Mouse (Mus musculus): ENCODE data around the gene Kcnab3. TPM values are rescaled to one million over a fixed set of nuclear protein-coding genes. Genes with fewer than 3 reads are reported as not detected.

Kcnab3 gene
- total RNA-seq, 2 experiments from 2014 or later: 0.18 to 0.24 TPM

DNA sequence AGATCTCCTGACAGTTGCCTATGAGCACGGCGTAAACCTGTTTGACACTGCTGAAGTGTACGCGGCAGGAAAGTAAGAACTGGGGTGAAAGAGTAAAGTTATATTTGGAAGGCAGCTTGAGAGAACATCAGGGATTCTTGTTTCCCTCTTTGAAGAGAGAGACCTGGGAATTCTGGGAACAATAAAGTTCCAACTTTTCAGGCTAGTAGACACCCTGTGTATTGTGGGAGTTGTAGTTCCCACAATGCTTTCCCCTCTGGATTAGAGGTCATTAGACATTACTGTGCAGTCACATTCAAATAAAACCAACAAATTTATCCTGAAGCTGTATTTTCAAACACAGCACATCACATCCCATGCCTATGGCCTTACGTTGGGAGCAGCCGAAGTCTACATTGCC lies 2.5 kb downstream of the Kcnab3 start:
- DNase-seq: no peak
- intact Hi-C loops (cut with DNase I; ENCODE audit: low total_unique reads): no loop called here

DNA sequence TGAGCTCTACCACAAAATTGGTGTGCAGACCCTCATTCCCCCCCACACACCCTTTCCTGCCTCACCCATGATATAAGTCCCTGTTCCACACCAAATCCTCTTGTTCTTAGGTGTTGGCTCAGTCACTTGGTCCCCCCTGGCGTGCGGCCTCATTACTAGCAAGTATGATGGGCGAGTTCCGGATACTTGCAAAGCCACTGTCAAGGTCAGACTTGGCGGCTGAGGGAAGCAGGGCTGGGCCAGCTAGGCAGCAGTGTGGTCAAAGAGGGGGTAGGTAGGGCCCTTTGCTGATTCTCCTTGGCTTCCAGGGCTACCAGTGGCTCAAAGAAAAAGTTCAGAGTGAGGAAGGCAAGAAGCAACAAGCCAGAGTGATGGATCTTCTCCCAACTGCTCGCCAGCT lies 5.1 kb downstream of the Kcnab3 start:
- DNase-seq: no peak
- intact Hi-C loops (cut with DNase I; ENCODE audit: low total_unique reads): loop anchor here (5.0 kb wide), 1 partner anchor 56 kb away; no protein-coding TSS in a partner anchor

DNA sequence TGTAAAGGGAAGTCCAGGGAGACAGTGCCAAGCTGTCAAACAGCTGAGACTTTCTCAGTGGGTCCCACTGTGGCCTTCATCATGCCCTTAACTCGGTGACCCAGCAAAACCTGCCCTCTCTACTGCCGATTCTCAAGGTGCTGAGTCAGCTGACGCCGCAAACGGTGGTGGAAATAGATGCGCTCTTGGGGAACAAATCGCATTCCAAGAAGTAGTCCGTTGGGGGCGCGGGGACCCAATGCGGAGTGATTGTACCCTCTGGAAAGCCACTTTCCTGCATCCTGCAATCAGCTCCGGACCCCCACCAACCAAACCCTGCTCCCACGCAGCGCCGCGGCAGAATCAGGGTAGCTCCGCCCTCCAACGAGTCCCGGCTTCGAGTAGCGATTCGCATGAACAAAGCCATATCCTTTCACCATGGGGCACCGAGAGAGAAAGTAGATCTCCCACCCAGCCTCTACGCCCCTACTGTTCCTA lies 5.9 kb downstream of the Kcnab3 start:
- DNase-seq: peak; percentile 78
- intact Hi-C loops (cut with DNase I; ENCODE audit: low total_unique reads): loop anchor here (5.0 kb wide), 1 partner anchor 55 kb away; no protein-coding TSS in a partner anchor

DNA sequence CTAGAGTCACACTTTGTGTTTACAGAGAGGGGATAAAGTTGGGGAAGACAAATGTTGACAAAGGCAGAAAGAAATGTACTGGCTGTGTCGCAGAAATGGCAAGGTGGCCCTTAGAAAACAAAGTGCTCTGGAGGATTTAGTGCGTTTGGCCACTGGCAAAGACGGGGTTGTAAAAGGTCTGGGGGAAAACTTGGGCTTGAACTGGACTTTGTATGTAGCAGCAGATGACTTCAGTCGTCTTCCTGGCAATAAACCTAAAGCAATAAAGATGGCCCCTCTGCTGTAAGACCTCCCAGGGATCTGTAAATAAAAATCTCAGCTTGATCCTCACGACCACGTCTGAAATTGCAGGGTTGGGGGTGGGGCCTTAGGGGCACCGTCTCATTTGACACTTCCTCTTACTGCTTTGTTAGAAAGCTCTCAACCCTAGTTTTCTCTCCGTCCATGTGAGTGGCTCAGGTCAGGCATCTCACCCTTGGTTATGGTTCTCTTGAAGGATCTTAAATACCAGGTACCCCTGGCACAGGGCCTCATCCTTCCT lies 6.7 kb downstream of the Kcnab3 start:
- intact Hi-C loops (cut with DNase I; ENCODE audit: low total_unique reads): loop anchor here (5.0 kb wide), 1 partner anchor 55 kb away; no protein-coding TSS in a partner anchor
- DNase-seq: no peak

DNA sequence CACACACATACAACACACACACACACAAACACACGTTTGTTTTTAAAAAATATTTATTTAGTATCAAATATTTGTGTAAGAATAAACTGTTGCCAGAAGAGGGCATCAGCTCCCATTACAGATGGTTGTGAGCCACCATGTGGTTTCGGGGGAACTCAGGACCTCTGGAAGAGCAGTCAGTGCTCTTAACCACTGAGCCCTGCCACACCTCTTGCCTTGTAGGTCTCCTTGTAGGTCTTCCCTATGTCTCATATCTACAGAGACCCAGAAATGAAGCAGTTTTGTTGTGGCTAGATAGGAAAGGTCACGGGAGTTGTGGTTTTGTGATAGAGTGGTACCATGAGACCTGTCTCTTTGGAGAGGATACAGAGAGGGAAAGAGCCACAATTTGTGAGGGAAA lies 7.9 kb downstream of the Kcnab3 start:
- intact Hi-C loops (cut with DNase I; ENCODE audit: low total_unique reads): loop anchor here (5.0 kb wide), 1 partner anchor 53 kb away; no protein-coding TSS in a partner anchor
- DNase-seq: no peak

DNA sequence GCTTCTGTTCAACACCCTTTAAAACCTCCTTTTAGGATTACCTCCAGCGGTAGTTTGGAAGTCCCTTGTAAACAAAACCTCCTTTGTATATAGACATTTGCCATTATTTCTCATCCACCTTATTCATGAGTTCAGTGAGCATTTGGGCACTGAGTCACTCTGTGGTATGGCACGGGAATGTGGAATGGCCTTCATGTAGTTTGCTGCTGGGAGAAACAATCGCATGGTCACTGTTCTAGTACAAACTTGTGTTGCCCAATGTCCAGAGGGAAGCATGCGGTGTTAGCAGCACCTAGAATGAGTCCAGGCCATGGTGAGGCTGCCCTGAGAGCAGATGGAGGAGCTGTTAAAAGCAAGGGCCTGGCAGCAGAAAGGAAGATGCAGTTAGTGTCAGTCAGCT lies 8.7 kb downstream of the Kcnab3 start:
- intact Hi-C loops (cut with DNase I; ENCODE audit: low total_unique reads): loop anchor here (5.0 kb wide), 2 partner anchors 38 to 53 kb away; no protein-coding TSS in a partner anchor
- DNase-seq: no peak

DNA sequence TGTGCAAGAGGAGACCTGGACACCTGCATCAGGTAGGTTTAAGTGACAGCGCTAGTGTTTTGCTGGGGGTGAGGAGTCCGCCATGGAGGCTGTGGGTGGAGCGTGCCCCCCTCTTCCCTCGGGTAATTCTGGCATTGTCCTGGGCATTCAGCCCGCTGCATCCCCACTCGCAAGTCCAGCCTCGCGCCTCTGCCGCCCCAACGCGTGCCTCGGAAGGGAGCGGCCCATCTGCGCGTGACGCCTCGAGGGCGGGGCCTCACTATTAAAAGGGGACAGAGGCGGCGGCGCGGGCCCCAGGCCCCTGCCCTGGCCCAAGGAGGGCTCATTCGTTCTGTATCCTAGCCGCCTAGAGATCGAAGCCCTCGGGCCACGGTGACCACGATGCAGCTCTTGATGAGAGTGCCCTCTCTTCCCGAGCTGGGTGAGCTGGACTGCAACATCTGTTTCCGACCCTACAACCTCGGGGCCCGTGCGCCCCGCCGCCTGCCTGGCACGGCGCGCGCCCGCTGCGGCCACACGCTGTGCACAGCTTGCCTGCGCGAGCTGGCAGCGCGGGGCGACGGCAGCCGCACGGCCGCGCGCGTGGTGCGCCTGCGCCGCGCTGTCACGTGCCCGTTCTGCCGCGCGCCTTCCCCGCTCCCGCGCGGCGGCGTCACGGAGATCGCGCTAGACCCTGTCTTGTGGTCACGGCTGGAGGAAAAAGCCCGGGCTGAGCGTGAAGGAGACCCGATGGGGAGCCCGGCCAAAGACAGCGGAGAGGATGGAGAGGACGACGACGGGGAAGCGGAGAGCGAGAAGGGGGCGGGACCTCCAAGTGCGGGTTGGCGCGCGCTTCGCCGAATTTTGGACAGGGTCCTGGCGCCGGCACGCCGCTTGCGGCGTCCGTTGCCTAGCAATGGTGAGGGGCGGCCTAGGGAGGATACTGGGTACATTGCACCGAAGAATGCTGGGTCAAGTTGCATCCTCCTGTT lies 14.4 kb downstream of the Kcnab3 start, which contains the start of gene Rnf227:
Rnf227 (plus strand) TSS at position 301 of the 971 bp plus-strand sequence.
- intact Hi-C loops (cut with DNase I; ENCODE audit: low total_unique reads): no loop called here
- peak; percentile 64 for DNase-seq

DNA sequence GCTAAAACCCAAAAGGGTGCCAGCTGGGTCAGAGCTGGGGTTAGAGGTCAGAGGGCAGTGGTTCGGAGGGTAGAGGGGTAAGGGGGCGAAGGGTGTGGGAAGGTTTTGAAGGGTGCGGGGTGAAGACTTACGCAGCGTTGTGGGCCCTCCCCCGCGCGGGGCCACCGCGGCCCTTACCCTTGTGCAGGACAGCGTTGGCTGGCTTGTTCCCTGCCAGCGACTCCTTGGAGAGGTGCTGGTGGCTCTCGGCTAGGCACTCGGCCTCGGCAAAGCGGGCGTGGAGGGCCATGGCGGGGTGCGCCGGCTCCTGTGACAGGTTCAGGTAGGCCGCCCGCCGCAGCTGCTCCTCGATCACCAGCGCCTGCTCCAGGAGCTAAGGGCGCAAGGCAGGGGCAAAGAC lies 20.4 kb downstream of the Kcnab3 start:
- no peak for DNase-seq
- intact Hi-C loops (cut with DNase I; ENCODE audit: low total_unique reads): no loop called here

DNA sequence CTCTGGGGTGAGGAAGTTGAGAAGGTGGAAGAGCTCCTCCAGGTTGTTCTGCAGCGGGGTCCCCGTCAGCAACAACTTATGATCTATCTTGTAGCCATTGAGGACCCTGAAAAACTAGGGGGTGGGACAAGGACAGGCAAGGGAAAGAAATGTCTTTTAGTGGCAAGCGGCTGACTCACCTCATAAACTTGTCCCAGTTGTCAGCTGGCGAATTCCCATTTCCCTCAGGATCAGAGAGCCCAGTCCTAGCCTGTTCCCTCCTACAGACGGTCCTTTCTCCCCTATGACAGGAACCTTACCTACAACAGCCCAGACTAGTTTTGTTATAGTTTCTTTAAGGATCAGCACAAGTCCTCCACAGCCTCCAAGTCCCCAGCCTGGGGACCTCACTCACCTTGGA lies 30.5 kb downstream of the Kcnab3 start:
- DNase-seq: no peak
- intact Hi-C loops (cut with DNase I; ENCODE audit: low total_unique reads): no loop called here

DNA sequence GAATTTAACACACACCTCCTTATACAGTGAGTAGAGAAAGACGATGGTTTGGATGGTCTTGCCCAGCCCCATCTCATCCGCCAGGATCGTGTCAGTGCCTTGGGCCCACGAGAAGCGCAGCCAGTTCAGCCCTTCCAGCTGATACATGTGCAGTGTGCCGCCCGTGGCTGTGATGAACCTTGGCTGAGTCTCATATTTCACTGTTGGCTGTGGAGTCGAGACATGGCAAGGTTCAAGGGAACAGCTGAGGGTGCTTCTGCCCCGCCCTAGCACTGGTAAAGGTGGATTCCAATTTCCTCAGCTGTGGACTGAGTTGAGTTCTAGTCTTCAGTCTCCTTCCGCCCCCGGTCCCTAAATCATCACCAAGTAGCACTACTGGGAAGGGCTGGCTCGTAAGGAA lies 31.6 kb downstream of the Kcnab3 start:
- DNase-seq: peak; percentile 49
- intact Hi-C loops (cut with DNase I; ENCODE audit: low total_unique reads): no loop called here

DNA sequence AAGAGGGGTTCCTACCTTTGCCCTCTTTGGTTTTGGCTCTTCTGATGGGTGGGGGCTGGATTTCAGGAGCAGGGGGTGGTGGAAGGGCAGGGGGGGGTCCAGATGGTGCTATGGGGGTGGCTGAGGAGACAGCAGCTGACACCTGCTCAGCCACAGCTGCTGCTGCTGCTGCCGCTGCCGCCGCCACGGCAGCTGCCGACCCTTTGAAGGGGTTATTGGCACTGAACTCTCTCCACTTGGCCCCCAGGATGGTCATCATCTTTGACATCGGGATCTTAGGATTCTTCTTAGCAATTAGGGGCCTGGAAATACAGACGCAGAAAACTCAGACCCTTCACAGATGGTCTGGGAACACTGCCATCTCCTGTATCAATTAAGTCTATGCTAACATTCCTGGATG lies 36.0 kb downstream of the Kcnab3 start:
- intact Hi-C loops (cut with DNase I; ENCODE audit: low total_unique reads): no loop called here
- no peak for DNase-seq

DNA sequence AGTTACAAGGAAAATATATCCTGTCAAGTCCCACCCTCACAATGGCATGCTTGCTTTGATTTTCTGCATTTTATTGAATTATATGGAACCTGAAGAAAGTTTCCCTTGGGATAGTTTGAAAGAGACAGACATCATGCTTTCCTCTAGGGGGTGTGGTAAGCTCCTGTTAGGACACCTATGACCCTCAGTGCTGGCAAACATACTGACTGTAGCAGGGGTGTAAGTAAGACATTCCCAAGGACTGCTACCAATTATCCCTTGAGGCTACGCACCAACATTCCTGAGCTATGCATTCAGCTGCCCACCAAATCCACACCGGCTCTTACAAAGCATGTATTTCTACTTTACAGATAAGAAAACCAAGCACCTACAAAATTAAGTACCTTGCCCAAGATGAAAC lies 36.4 kb downstream of the Kcnab3 start:
- intact Hi-C loops (cut with DNase I; ENCODE audit: low total_unique reads): no loop called here

DNA sequence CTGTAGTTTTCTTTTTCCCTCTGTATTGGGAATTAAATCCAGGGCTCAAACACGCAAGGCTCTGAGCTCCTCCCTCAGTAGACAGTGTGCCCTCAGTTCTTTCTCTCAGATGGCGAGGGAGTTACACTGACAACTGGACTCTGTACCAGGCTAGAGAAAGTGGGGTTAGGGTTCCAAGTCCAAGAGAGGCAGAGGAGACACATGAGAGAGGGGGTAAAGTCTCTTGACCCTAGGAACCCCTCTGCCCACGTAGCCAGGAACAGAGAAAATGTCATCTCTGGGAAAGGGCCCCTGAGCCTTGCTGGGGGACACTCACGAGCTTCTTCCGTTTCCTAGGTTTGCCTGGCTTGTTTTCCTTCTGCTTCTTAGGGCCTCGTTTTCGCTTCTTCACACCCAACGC lies 38.3 kb downstream of the Kcnab3 start:
- DNase-seq: no peak
- intact Hi-C loops (cut with DNase I; ENCODE audit: low total_unique reads): no loop called here

More for the DNA sequence above, 36.4 kb downstream of the Kcnab3 start:
- no peak for DNase-seq

DNA sequence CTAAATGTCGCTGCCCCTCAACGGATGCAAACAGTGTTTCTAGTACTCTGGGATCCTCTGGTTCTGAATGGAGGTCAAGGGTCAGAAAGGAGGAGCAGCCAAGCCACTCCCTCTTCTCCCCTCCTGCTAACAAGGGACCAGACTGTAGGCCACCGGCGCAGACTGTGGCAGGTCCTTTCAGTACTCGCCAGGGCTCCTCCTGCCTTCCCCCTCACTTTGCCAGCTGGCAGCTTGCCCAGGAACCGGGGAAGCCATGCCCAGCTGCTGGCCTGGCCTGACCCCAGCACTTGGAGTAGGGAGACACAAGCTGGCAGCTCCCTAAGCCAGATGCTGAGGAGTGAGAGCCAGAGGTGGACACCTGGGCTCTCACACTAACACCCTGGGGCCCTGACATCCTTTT lies 38.9 kb downstream of the Kcnab3 start:
- intact Hi-C loops (cut with DNase I; ENCODE audit: low total_unique reads): no loop called here
- peak; percentile 98 for DNase-seq

DNA sequence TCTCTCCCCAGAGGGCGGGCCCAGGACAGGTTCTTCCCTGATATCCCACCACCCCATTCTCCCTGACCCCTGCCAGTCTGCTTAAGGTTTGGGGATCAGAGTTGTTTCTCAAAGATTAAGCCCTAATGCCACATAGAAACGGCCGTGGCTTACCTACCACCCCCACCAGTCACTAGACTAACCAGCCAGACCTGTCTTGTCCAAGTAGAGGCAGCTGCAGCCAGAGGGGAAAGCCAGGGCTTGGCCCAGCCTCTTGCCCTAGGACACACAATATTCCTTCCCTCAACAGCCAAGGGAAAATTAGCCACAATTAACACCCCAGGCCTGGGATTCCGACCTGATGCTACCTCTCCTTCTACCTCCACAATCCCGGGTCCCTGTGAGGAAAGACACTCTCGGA lies 39.7 kb downstream of the Kcnab3 start:
- peak; percentile 56 for DNase-seq
- intact Hi-C loops (cut with DNase I; ENCODE audit: low total_unique reads): no loop called here

DNA sequence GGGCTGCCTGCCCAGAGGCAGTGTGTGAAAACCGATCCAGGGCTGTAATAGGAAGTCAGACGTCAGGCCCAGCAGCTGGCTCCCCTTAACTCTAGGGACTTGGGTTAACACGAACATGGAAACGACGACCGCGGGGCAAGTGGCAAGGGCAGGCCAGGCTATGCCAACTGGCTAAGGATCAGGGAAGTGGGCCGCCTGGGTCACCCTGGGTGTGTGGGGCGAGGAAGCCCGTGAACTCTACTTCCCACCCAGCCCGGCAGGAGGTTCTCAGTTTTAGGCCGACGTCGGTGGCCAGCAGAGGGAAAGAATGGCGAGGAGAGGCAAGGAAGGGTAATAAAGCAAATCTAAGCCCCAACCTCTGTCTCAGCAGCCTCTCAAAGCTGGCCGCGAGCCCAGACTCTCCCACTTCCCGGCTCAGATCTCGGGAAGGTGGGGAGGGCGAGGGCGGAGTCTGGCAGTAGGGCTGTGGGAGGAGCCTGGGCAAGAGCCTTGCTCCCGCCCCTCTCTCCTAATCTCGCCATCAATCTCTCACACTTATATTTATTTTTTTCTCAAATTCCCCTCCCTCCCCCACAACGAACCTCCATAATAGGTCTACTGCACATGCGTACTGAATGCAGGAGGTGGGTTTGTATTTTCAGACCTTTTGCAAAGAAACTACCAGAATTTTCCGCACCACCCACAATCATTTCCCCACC lies 40.2 kb downstream of the Kcnab3 start:
- DNase-seq: peak; percentile 97
- intact Hi-C loops (cut with DNase I; ENCODE audit: low total_unique reads): no loop called here

DNA sequence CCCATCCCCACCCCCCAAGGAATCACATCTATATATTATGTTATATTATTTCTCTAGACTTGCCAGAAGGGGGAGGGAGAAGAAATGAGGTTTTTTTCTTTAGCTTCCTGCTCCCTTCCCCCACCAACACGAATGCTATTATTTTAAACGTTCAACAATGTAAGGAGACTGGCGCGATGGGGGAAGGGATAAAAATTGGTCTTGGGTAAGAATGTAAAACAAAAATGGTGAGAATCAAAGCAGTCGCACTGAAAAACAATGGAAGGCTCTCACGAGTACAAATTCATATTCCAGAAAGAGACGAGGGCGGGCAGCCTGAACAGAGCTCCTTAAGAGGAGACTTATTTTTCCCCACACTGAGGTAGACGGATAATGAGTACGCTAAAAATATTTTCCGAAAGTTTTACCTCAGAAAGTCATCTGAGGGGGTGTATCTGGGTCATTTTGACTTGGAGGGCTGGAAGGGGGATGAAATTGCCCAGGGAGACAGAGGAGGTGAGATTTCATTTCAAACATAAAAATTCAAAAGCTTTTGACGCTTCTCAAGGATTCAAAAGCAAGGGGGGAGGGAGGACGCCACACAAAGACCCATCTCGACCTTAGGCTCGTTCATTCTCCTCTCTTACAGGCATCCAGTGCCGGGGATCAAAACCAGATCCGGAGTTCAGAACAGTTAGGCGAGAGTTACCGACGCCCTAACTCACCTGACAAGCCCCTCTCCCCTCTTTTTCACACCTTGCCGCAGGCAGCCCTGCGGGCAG lies 41.0 kb downstream of the Kcnab3 start:
- intact Hi-C loops (cut with DNase I; ENCODE audit: low total_unique reads): no loop called here
- no peak for DNase-seq

DNA sequence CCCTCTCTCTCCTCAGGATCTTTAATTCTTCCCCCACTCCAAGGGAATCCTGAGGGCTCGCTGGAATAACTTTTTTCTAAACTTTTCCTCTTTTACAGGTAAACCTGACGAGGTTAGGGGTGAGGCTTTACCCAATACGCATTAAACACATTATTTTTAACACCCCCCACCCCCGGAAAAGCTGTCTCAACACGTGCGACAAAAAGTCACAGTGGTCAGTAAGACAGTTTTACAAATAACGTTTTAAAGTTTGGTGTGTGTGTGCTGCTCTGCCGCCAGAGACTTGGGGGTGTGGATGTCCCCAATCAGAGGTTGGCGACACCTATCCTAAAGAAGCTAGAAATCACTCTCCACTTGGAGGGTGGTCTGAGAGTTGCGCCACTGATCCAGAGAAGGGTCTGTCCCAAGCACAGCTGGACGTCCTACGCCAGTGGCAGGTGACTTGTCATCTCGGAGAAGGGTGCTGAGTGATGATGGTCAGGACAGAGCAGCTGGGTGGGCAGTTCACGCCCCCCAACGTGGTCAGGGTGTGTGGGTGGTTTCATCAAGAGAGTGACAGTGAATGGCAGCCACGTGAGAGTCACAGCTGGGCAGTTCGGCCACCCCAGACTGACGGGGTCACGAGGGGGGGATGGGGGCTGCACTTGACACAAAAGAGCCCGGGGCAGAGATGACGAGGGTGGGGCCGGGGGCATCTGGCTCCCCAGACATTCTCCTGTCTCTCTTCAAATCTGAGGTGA lies 41.7 kb downstream of the Kcnab3 start:
- intact Hi-C loops (cut with DNase I; ENCODE audit: low total_unique reads): no loop called here
- no peak for DNase-seq
